Mouse (Mus musculus): ENCODE measurements around the gene Kcnj4. TPM values are rescaled to one million over a fixed set of nuclear protein-coding genes. Genes with fewer than 3 reads are reported as not detected.

The Kcnj4 gene
- not detected in 2 replicates for polyA plus RNA-seq (2015; fragmentation: Nextera tagmentation; extraction: Ambion mirVana)

- ATAC-seq (ENCODE audit: low read depth), result no peak
- 3% methylated on average over 60 of the region's 60 CpGs for WGBS (ENCODE audit: insufficient replicate concordance)
- Histone ChIP-seq H3K4me2 (peak within 1 kb of the TSS; percentile 68), H3K36me3 (no peaks in the 10 kb centered on the region), H3K4me1 (replicated peaks) (peaks cover 16% of the 10 kb centered on the region), H3K9me3 (replicated peaks) (no peaks in the 10 kb centered on the region), H3K9ac (peak within 1 kb of the TSS; percentile 43), H3K27ac (no peak within 1 kb of the TSS), H3K27me3 (peaks cover 100% of the 10 kb centered on the region), H3K4me3 (replicated peaks) (peak within 1 kb of the TSS; percentile 54)
- DNase-seq, result no peak
Observed at GRCm38 (mm10) chr15:79504707-79505452, at the start of gene Kcnj4. TSS of gene Kcnj4 (minus strand) at chr15:79505241.

GRCm38 (mm10) chr15:79552566-79552965 lies 47.5 kb upstream of the Kcnj4 start:
- 69% methylated on average over 5 of the region's 5 CpGs for WGBS (ENCODE audit: insufficient replicate concordance)
- no peak overlapping the region for H3K9ac ChIP-seq
- no peak overlapping the region for H3K27ac ChIP-seq
- peaks cover 31% of the 10 kb centered on the region for H3K27me3 ChIP-seq
- no peaks in the 10 kb centered on the region for H3K36me3 ChIP-seq
- H3K4me3 ChIP-seq (replicated peaks), result no peak overlapping the region
- DNase-seq (no peak), ATAC-seq (ENCODE audit: low read depth) (no peak)
- H3K9me3 ChIP-seq (replicated peaks), result no peaks in the 10 kb centered on the region
- peaks cover under 1% of the 10 kb centered on the region; the same call in 1 of the 2 replicates for H3K4me1 ChIP-seq (replicated peaks)
- no peak overlapping the region for H3K4me2 ChIP-seq

GRCm38 (mm10) chr15:79548226-79548625 lies 43.2 kb upstream of the Kcnj4 start:
- Histone ChIP-seq H3K4me2 (no peak overlapping the region), H3K4me1 (replicated peaks) (peaks cover 28% of the 10 kb centered on the region), H3K27me3 (peaks cover 28% of the 10 kb centered on the region), H3K9me3 (replicated peaks) (no peaks in the 10 kb centered on the region), H3K27ac (no peak overlapping the region), H3K9ac (no peak overlapping the region), H3K4me3 (replicated peaks) (no peak overlapping the region), H3K36me3 (peaks cover 12% of the 10 kb centered on the region)
- no peak for ATAC-seq (ENCODE audit: low read depth)
- no peak for DNase-seq
- WGBS (ENCODE audit: insufficient replicate concordance), result 85% methylated on average over 2 of the region's 2 CpGs

- 77% methylated on average over 17 of the region's 17 CpGs for WGBS (ENCODE audit: insufficient replicate concordance)
- ATAC-seq (ENCODE audit: low read depth) (no peak), DNase-seq (no peak)
- Histone ChIP-seq H3K27me3 (peaks cover 20% of the 10 kb centered on the region), H3K4me3 (replicated peaks) (peak overlapping the region; percentile 90), H3K4me1 (replicated peaks) (peaks cover 32% of the 10 kb centered on the region), H3K27ac (peak overlapping the region; percentile 92), H3K4me2 (peak overlapping the region; percentile 90), H3K9ac (peak overlapping the region; percentile 89), H3K36me3 (peaks cover 21% of the 10 kb centered on the region), H3K9me3 (replicated peaks) (no peaks in the 10 kb centered on the region)
Observed at GRCm38 (mm10) chr15:79547289-79547820, 42.3 kb upstream of the Kcnj4 start.

- peaks cover 28% of the 10 kb centered on the region for H3K36me3 ChIP-seq
- H3K4me3 ChIP-seq (replicated peaks), result peak within 1 kb of the TSS; percentile 90
- H3K27ac ChIP-seq, result peak within 1 kb of the TSS; percentile 92
- peak; percentile 90 for ATAC-seq (ENCODE audit: low read depth)
- H3K4me1 ChIP-seq (replicated peaks), result peaks cover 32% of the 10 kb centered on the region
- WGBS (ENCODE audit: insufficient replicate concordance), result 2% methylated on average over 84 of the region's 84 CpGs
- no peaks in the 10 kb centered on the region for H3K9me3 ChIP-seq (replicated peaks)
- peak; percentile 95 for DNase-seq
- H3K27me3 ChIP-seq, result peaks cover 17% of the 10 kb centered on the region
- H3K4me2 ChIP-seq, result peak within 1 kb of the TSS; percentile 90
- H3K9ac ChIP-seq, result peak within 1 kb of the TSS; percentile 89
Observed at GRCm38 (mm10) chr15:79546410-79547288, 41.6 kb upstream of the Kcnj4 start, which contains the start of gene Ddx17. TSS of gene Ddx17 (minus strand) at chr15:79546741.

- ATAC-seq (ENCODE audit: low read depth), result peak; percentile 70
- Histone ChIP-seq H3K4me1 (replicated peaks) (peaks cover 32% of the 10 kb centered on the region), H3K4me3 (replicated peaks) (peak overlapping the region; percentile 90), H3K9ac (peak overlapping the region; percentile 89), H3K27ac (peak overlapping the region; percentile 92), H3K36me3 (peaks cover 34% of the 10 kb centered on the region), H3K4me2 (peak overlapping the region; percentile 90), H3K9me3 (replicated peaks) (no peaks in the 10 kb centered on the region), H3K27me3 (peaks cover 10% of the 10 kb centered on the region)
- peak; percentile 62 for DNase-seq
- 0% methylated on average over 38 of the region's 52 CpGs for WGBS (ENCODE audit: insufficient replicate concordance)
Observed at GRCm38 (mm10) chr15:79545921-79546399, 40.9 kb upstream of the Kcnj4 start.

- H3K4me2 ChIP-seq, result peak overlapping the region; percentile 90
- H3K4me3 ChIP-seq (replicated peaks), result peak overlapping the region; percentile 90
- ATAC-seq (ENCODE audit: low read depth) (peak; percentile 38; the same call in 1 of the 2 replicates), DNase-seq (peak; percentile 14)
- H3K27me3 ChIP-seq, result peaks cover 9% of the 10 kb centered on the region
- peaks cover 39% of the 10 kb centered on the region for H3K36me3 ChIP-seq
- H3K9ac ChIP-seq, result peak overlapping the region; percentile 89
- peaks cover 34% of the 10 kb centered on the region for H3K4me1 ChIP-seq (replicated peaks)
- no peaks in the 10 kb centered on the region for H3K9me3 ChIP-seq (replicated peaks)
- H3K27ac ChIP-seq, result peak overlapping the region; percentile 92
- 2% methylated on average over 3 of the region's 3 CpGs for WGBS (ENCODE audit: insufficient replicate concordance)
Observed at GRCm38 (mm10) chr15:79545496-79545895, 40.5 kb upstream of the Kcnj4 start.

GRCm38 (mm10) chr15:79543968-79544367 lies 38.9 kb upstream of the Kcnj4 start:
- Histone ChIP-seq H3K27ac (no peak overlapping the region), H3K4me1 (replicated peaks) (peaks cover 34% of the 10 kb centered on the region), H3K9ac (peak overlapping the region; percentile 89), H3K36me3 (peaks cover 54% of the 10 kb centered on the region), H3K9me3 (replicated peaks) (no peaks in the 10 kb centered on the region), H3K4me3 (replicated peaks) (peak overlapping the region; percentile 90), H3K4me2 (peak overlapping the region; percentile 90), H3K27me3 (no peaks in the 10 kb centered on the region)
- WGBS (ENCODE audit: insufficient replicate concordance), result 86% methylated on average over 3 of the region's 3 CpGs
- ATAC-seq (ENCODE audit: low read depth) (no peak), DNase-seq (no peak)

GRCm38 (mm10) chr15:79533796-79534195 lies 28.8 kb upstream of the Kcnj4 start:
- no peak for ATAC-seq (ENCODE audit: low read depth)
- no peak for DNase-seq
- H3K9ac ChIP-seq, result no peak overlapping the region
- peaks cover 99% of the 10 kb centered on the region for H3K36me3 ChIP-seq
- H3K4me3 ChIP-seq (replicated peaks), result no peak overlapping the region
- no peak overlapping the region for H3K27ac ChIP-seq
- H3K4me2 ChIP-seq, result no peak overlapping the region
- H3K27me3 ChIP-seq, result no peaks in the 10 kb centered on the region
- H3K9me3 ChIP-seq (replicated peaks), result no peaks in the 10 kb centered on the region
- WGBS (ENCODE audit: insufficient replicate concordance), result 90% methylated on average over 3 of the region's 3 CpGs
- H3K4me1 ChIP-seq (replicated peaks), result peaks cover 4% of the 10 kb centered on the region; the same call in 1 of the 2 replicates

GRCm38 (mm10) chr15:79529935-79530334 lies 24.9 kb upstream of the Kcnj4 start:
- 82% methylated on average over 7 of the region's 7 CpGs for WGBS (ENCODE audit: insufficient replicate concordance)
- no peak overlapping the region for H3K4me3 ChIP-seq (replicated peaks)
- no peak overlapping the region for H3K27ac ChIP-seq
- no peak overlapping the region for H3K4me2 ChIP-seq
- peaks cover 90% of the 10 kb centered on the region for H3K36me3 ChIP-seq
- no peaks in the 10 kb centered on the region for H3K9me3 ChIP-seq (replicated peaks)
- ATAC-seq (ENCODE audit: low read depth) (peak; percentile 32; the same call in 1 of the 2 replicates), DNase-seq (no peak)
- H3K9ac ChIP-seq, result no peak overlapping the region
- no peaks in the 10 kb centered on the region for H3K27me3 ChIP-seq
- peaks cover 4% of the 10 kb centered on the region; the same call in 1 of the 2 replicates for H3K4me1 ChIP-seq (replicated peaks)

Data from liver, embryonic 13.5 days (tissue).